Mouse (Mus musculus): ENCODE results near the gene Borcs6. TPM values are rescaled to one million over a fixed set of nuclear protein-coding genes. Genes with fewer than 3 reads are reported as not detected.
A peak's percentile ranks its signal among the peaks of the same experiment; 100 is the strongest.

Gene Borcs6
- polyA plus RNA-seq, 1 experiment from 2014 or later = 11.1 TPM

GRCm38 (mm10) chr11:69073951-69074775, 14.6 kb downstream of the Borcs6 start:
- H3K27me3 ChIP-seq = no peaks in the 10 kb centered on the region
- 47% methylated on average over 6 of the region's 6 CpGs for WGBS
- H3K4me2 ChIP-seq = peak overlapping the region; percentile 13; the same call in 1 of the 2 replicates
- no peak overlapping the region for H3K4me3 ChIP-seq (replicated peaks)
- H3K9ac ChIP-seq = peak overlapping the region; percentile 21; the same call in 1 of the 2 replicates
- no peaks in the 10 kb centered on the region for H3K9me3 ChIP-seq
- H3K36me3 ChIP-seq (replicated peaks) = no peaks in the 10 kb centered on the region
- no peak for ATAC-seq (ENCODE audit: low FRiP score)
- H3K27ac ChIP-seq = peak overlapping the region; percentile 94
- peaks cover 31% of the 10 kb centered on the region for H3K4me1 ChIP-seq

- WGBS = 52% methylated on average over 2 of the region's 2 CpGs
- ATAC-seq (ENCODE audit: low FRiP score) = no peak
- Histone ChIP-seq H3K36me3 (replicated peaks) (no peaks in the 10 kb centered on the region), H3K4me1 (peaks cover 31% of the 10 kb centered on the region), H3K9ac (peak overlapping the region; percentile 21; the same call in 1 of the 2 replicates), H3K27me3 (no peaks in the 10 kb centered on the region), H3K4me2 (no peak overlapping the region), H3K27ac (peak overlapping the region; percentile 94), H3K9me3 (no peaks in the 10 kb centered on the region), H3K4me3 (replicated peaks) (no peak overlapping the region)
These were observed 15.2 kb downstream of the Borcs6 start for GRCm38 (mm10) chr11:69074776-69075069.

GRCm38 (mm10) chr11:69075764-69076479, 16.4 kb downstream of the Borcs6 start:
- no peak overlapping the region for H3K4me2 ChIP-seq
- no peaks in the 10 kb centered on the region for H3K27me3 ChIP-seq
- H3K27ac ChIP-seq = no peak overlapping the region
- no peak overlapping the region for H3K4me3 ChIP-seq (replicated peaks)
- WGBS = 50% methylated on average over 9 of the region's 9 CpGs
- H3K36me3 ChIP-seq (replicated peaks) = no peaks in the 10 kb centered on the region
- H3K9ac ChIP-seq = no peak overlapping the region
- no peaks in the 10 kb centered on the region for H3K9me3 ChIP-seq
- no peak for ATAC-seq (ENCODE audit: low FRiP score)
- H3K4me1 ChIP-seq = peaks cover 25% of the 10 kb centered on the region

GRCm38 (mm10) chr11:69076572-69076971, 17.1 kb downstream of the Borcs6 start:
- no peak overlapping the region for H3K4me3 ChIP-seq (replicated peaks)

GRCm38 (mm10) chr11:69077316-69077715, 17.8 kb downstream of the Borcs6 start:
- no peak overlapping the region for H3K27ac ChIP-seq
- H3K9me3 ChIP-seq = no peaks in the 10 kb centered on the region
- no peak overlapping the region for H3K9ac ChIP-seq
- H3K27me3 ChIP-seq = no peaks in the 10 kb centered on the region
- H3K36me3 ChIP-seq (replicated peaks) = no peaks in the 10 kb centered on the region
- H3K4me2 ChIP-seq = no peak overlapping the region
- no peak overlapping the region for H3K4me3 ChIP-seq (replicated peaks)
- H3K4me1 ChIP-seq = peaks cover 15% of the 10 kb centered on the region
- 86% methylated on average over 9 of the region's 9 CpGs for WGBS
- ATAC-seq (ENCODE audit: low FRiP score) = no peak

More at GRCm38 (mm10) chr11:69076572-69076971, 17.1 kb downstream of the Borcs6 start:
- no peak for ATAC-seq (ENCODE audit: low FRiP score)
- Histone ChIP-seq H3K4me1 (peaks cover 19% of the 10 kb centered on the region), H3K27ac (no peak overlapping the region), H3K9ac (no peak overlapping the region), H3K27me3 (no peaks in the 10 kb centered on the region), H3K36me3 (replicated peaks) (no peaks in the 10 kb centered on the region), H3K9me3 (no peaks in the 10 kb centered on the region), H3K4me2 (no peak overlapping the region)
- WGBS = 68% methylated on average over 5 of the region's 5 CpGs

- Histone ChIP-seq H3K36me3 (replicated peaks) (no peaks in the 10 kb centered on the region), H3K4me2 (no peak overlapping the region), H3K27me3 (no peaks in the 10 kb centered on the region), H3K4me3 (replicated peaks) (no peak overlapping the region), H3K9me3 (no peaks in the 10 kb centered on the region), H3K9ac (no peak overlapping the region), H3K4me1 (peaks cover 11% of the 10 kb centered on the region; the same call in 1 of the 2 replicates), H3K27ac (no peak overlapping the region)
- 82% methylated on average over 6 of the region's 6 CpGs for WGBS
- ATAC-seq (ENCODE audit: low FRiP score) = no peak
These were observed 18.5 kb downstream of the Borcs6 start for GRCm38 (mm10) chr11:69078041-69078440.

GRCm38 (mm10) chr11:69078805-69079438, 19.4 kb downstream of the Borcs6 start:
- 85% methylated on average over 5 of the region's 5 CpGs for WGBS
- Histone ChIP-seq H3K4me1 (peaks cover 9% of the 10 kb centered on the region; the same call in 1 of the 2 replicates), H3K4me2 (no peak overlapping the region), H3K4me3 (replicated peaks) (no peak overlapping the region), H3K27ac (no peak overlapping the region), H3K27me3 (no peaks in the 10 kb centered on the region), H3K36me3 (replicated peaks) (no peaks in the 10 kb centered on the region), H3K9ac (no peak overlapping the region), H3K9me3 (no peaks in the 10 kb centered on the region)
- ATAC-seq (ENCODE audit: low FRiP score) = no peak

- H3K9ac ChIP-seq = no peak overlapping the region
- ATAC-seq (ENCODE audit: low FRiP score) = no peak
- H3K4me1 ChIP-seq = no peaks in the 10 kb centered on the region
- 87% methylated on average over 15 of the region's 15 CpGs for WGBS
- H3K27me3 ChIP-seq = no peaks in the 10 kb centered on the region
- H3K4me3 ChIP-seq (replicated peaks) = no peak overlapping the region
- no peak overlapping the region for H3K27ac ChIP-seq
- no peaks in the 10 kb centered on the region for H3K36me3 ChIP-seq (replicated peaks)
- no peaks in the 10 kb centered on the region for H3K9me3 ChIP-seq
- H3K4me2 ChIP-seq = no peak overlapping the region
These were observed 20.8 kb downstream of the Borcs6 start for GRCm38 (mm10) chr11:69080102-69080854.

GRCm38 (mm10) chr11:69080855-69081222, 21.3 kb downstream of the Borcs6 start:
- Histone ChIP-seq H3K4me1 (no peaks in the 10 kb centered on the region), H3K9me3 (no peaks in the 10 kb centered on the region), H3K27ac (no peak overlapping the region), H3K9ac (no peak overlapping the region), H3K36me3 (replicated peaks) (no peaks in the 10 kb centered on the region), H3K4me3 (replicated peaks) (no peak overlapping the region), H3K4me2 (no peak overlapping the region), H3K27me3 (no peaks in the 10 kb centered on the region)
- ATAC-seq (ENCODE audit: low FRiP score) = no peak
- 89% methylated on average over 8 of the region's 8 CpGs for WGBS

- no peak overlapping the region for H3K4me2 ChIP-seq
- no peak overlapping the region for H3K27ac ChIP-seq
- H3K4me3 ChIP-seq (replicated peaks) = no peak overlapping the region
- no peak for ATAC-seq (ENCODE audit: low FRiP score)
- no peaks in the 10 kb centered on the region for H3K9me3 ChIP-seq
- H3K9ac ChIP-seq = no peak overlapping the region
- WGBS = 87% methylated on average over 7 of the region's 7 CpGs
- H3K36me3 ChIP-seq (replicated peaks) = no peaks in the 10 kb centered on the region
- H3K4me1 ChIP-seq = no peaks in the 10 kb centered on the region
- H3K27me3 ChIP-seq = no peaks in the 10 kb centered on the region
These were observed 22.1 kb downstream of the Borcs6 start for GRCm38 (mm10) chr11:69081613-69082012.

- Histone ChIP-seq H3K4me3 (replicated peaks) (no peak overlapping the region), H3K4me1 (peaks cover 18% of the 10 kb centered on the region), H3K27ac (no peak overlapping the region), H3K9ac (no peak overlapping the region), H3K9me3 (no peaks in the 10 kb centered on the region), H3K36me3 (replicated peaks) (peaks cover 9% of the 10 kb centered on the region; the same call in 1 of the 2 replicates), H3K4me2 (no peak overlapping the region), H3K27me3 (no peaks in the 10 kb centered on the region)
- 73% methylated on average over 6 of the region's 6 CpGs for WGBS
- no peak for ATAC-seq (ENCODE audit: low FRiP score)
These were observed 26.1 kb downstream of the Borcs6 start for GRCm38 (mm10) chr11:69085608-69086007.

GRCm38 (mm10) chr11:69086390-69086789, 26.9 kb downstream of the Borcs6 start:
- no peaks in the 10 kb centered on the region for H3K9me3 ChIP-seq
- H3K36me3 ChIP-seq (replicated peaks) = peaks cover 15% of the 10 kb centered on the region
- no peak for ATAC-seq (ENCODE audit: low FRiP score)
- no peak overlapping the region for H3K4me2 ChIP-seq
- no peak overlapping the region for H3K9ac ChIP-seq
- H3K4me3 ChIP-seq (replicated peaks) = no peak overlapping the region
- no peaks in the 10 kb centered on the region for H3K27me3 ChIP-seq
- H3K4me1 ChIP-seq = peaks cover 22% of the 10 kb centered on the region
- 67% methylated on average over 6 of the region's 6 CpGs for WGBS
- peak overlapping the region; percentile 50; the same call in 1 of the 2 replicates for H3K27ac ChIP-seq
